Mouse (Mus musculus) erythroid progenitor cell, adult 5-6 weeks (primary cell): Measurements from ENCODE around the gene Cpa1. TPM values are rescaled to one million over a fixed set of nuclear protein-coding genes. Genes with fewer than 3 reads are reported as not detected.

Experiments
- ATAC-seq: replicated peaks from 2 replicates; pipeline ENCODE4 v1.8.0; 2016; ENCODE audit warnings: moderate number of reproducible peaks, mild to moderate bottlenecking, moderate TSS enrichment, inconsistent platforms; ENCODE audit not compliant: poor library complexity, low FRiP score, severe bottlenecking
- total RNA-seq, 2 experiments: library from RNA; stranded (forward) in 1 of 2; stranded (reverse) in 1 of 2; fragments of 150-400 nt in 1 of 2; fragments of 186-747, 209-891 nt in 1 of 2; gene quantifications; 2 replicates each; pipeline versions ENCODE4 v1.2.3 to v1.2.4; 2015 to 2017; ENCODE audit warnings: low replicate concordance in 2 of 2

The Cpa1 gene
- not detected in 2 replicates for total RNA-seq (2015; ENCODE audit: low replicate concordance)
- total RNA-seq (2017; ENCODE audit: low replicate concordance), result not detected in 2 replicates

DNA sequence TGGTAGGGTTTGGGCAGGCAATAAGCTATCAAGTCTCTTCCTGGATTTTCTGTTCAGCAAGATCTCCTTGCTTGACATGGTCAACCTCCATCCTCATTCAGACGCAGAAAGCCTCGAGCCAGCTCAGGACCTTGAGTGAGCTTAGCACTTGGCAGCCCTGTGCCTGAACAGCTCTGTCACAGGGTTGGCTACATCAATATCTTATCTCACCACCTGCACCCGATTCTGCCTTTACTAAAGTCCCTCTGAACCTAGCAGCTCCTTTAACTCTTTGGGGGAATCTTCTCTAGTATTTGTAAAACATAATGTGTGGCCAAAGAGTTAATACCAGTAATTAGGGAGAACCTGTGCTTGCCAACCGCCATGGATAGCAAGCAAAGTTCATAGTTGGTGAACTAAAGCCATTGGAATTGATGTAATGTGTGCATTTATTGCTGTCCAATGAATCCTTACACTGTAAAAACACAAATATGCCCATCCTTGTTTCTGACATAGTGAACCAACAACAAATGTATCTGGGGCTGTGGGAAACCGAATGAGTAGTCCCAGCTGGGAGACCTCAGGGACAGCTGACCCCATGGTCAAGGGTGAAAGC is at the start of gene Cpa1:
TSS of gene Cpa1 (plus strand) at position 545 of the 595 bp plus-strand sequence.
- peak; percentile 92 for ATAC-seq

DNA sequence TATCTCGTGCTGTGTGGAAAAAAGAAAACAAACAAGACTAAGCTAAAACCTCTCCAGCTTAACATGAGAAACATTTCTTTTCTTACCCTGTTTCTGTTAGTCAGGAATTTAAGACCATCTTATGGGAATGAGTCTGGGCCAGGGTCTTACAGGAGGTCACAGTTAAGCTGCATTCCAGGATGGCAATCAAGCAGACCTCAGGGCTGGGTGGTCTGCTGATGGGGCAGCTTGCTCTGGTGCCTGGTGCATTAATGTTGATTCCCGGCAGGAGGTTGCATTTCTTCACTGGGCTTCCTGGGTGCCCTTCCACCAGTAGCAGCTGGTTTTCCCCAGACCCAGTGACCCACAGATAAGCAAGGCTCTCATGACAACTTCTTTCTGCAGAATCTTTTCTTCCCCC is 49.2 kb upstream of the Cpa1 start:
- ATAC-seq, result no peak

DNA sequence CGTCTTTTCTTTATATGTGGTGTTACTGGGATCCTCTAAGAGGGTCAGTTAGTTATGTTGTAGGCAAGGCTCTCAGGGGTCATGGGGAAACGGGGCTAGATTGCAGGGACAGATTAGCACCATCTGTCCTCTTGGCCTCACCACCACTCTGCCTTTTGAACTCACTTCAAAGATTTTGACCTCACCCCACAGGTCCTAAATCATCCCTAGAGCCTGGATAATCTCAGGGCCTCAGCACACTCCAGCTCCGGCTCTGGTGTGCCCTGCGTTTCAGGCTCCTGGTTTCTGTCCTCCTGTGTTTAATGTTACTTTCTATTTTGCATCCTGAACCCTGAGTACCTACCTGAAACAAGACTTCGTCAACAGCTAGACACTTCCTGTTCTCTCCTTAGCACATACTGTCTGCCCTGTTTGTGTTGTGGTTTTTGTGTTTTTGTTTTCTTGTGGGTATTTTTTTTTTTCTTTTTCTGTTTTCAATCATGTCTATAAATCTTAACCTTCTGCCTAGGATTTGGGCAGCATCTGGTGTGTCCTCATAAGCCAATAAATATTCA is 47.1 kb upstream of the Cpa1 start:
- no peak for ATAC-seq

DNA sequence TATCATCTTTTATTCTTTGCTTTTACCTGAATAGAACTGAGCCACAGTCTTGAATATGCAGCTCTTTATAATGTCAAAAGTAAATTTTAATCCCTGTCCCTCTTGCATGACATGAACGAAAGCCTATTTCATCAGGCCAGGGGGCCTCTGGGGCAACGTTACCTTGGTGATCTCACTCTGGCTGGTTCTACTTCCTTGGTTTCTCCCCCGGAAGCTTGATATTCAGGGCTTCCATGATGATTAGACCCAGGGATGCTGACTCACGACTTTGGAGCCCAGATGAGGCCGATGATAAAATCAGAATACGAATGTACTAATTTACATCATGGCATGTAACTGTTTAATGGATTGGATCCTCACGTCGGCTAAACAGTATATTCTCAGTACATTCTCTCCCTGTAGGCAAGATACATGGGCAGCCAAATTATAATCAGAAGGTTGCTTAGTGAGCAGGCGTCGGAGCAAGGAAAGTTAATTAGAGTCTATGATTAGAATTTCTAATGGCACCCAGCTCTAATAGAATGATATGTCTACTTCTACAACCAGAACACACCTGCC is 46.5 kb upstream of the Cpa1 start:
- no peak for ATAC-seq

DNA sequence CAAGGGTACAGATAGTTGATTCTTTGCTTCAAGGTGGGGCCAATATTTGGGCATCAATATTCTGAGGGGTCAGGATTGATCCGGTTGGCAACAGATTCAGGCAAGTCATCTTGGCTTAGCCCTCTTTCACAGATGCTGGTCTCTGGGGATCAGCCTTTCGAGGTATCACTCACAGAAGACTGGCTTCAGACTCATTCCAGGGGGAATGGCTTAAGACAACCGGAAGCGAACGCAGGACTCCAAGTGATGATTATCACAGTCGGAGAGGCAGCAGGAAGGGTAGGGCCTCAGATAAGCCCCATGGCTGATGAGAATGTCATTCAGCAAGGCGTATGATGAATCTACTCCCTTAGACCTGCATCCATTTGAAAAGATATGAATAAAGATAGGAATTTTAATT is 44.7 kb upstream of the Cpa1 start:
- no peak for ATAC-seq

DNA sequence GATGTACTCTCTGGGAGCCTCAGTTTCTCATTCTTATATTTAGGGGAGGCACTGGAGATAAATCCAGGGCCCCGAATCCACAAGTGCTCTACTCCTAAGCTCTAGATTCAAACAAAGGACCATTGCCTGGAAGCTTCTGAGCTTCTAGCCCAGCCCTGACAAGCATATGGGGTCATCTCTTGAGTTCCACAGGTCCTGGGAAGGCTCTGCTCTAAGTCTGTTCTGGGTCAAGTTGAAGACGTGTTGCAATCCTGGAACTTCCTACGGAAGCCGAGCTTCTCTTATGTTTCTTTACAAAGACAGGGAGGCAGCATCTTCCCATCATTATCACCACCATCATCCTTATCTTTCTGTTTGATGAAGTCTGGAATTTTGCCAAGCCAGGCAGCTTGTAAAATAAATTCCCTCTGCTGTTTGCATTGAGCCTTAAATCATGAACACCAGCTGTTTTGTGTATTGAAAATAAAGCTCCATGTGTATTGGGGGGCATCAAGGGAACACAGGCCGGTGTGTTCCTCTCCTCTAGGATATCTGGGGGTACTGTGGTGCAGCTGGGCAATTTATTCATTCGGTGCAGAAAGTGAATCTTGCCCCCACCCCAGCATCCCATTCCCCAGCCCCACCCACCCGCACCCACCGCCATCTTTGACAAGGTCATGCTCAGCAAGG is 42.7 kb upstream of the Cpa1 start:
- ATAC-seq, result no peak

DNA sequence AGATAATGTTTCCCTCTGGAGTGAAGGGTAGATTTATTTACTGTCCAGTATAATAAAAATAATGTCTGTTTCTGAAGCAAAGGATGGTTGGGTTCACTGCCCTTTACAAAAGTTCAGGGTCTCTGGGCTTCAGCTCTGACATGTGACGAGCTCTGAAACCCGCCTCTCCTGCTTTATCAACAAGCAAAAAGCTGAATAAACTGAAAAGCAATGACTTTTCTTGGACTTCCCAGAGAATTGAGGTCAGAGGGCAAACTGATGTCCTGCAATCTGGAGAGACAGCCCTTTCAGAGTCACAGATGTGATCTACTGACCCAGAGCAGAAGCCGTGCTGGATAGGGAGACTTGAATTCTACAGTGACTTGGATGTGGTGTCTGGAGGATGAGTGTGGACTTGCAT is 39.0 kb upstream of the Cpa1 start:
- ATAC-seq, result no peak

DNA sequence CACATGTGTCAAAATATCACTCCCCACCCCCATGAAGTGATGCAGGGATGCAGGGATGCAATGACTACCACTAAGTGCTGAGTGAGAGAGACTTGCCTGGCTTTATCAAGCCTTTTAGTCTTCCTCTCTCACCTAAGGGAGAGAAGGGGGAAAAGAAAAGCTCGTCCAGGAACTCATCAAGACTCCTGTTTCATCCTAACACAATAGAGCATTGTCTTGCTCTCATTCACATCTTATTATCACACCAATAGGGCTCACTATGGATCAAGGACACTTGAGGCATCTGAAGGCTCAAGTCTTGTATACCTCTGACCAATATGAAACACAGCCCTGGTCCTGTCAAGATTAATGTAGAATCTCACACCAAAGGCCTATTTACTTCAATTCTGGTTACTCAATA is 38.0 kb upstream of the Cpa1 start:
- no peak for ATAC-seq

DNA sequence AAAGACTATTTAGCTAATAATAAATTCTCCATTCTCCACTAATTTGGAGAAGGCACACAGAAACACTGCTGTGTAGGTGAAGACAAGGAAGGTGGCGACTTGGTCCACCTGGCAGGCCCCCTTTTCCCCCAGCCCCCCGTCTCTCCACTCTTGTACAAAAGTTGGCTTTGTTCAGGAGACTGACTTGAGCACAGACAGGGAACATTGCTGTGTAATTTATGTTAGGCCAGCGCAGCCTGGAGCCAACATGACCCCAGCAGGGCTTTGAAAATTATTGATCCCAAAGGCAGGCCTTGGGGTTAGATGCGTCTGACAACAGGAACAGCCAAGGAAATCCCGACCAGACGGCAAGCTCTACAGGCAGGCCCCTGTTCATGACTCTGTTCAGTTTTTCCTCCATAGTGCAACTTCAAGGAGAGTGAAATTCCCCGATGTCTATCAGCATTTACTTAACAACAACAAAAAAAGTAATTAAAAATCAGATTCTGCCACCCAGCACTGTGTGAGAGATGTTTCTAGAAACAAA is 34.6 kb upstream of the Cpa1 start:
- ATAC-seq, result no peak

DNA sequence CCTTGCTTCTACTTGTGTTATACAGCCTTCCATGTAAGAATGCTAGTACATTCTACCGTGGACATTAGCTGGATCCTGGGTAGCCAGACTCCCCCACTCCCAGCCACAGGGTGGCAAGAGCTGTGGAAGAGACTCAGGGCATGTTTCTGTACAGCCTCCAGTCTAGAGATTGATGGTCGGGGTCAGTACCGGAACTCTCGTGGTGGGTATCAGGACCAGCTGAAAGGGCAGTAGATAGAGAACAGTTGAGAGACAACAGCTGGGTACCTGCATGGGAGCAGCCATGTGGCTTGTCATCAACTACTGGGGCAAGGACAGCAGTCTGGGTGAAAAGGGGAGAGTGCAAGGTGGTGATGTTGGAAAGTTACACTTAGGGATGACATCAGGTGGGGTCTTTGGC is 33.9 kb upstream of the Cpa1 start:
- ATAC-seq, result no peak

DNA sequence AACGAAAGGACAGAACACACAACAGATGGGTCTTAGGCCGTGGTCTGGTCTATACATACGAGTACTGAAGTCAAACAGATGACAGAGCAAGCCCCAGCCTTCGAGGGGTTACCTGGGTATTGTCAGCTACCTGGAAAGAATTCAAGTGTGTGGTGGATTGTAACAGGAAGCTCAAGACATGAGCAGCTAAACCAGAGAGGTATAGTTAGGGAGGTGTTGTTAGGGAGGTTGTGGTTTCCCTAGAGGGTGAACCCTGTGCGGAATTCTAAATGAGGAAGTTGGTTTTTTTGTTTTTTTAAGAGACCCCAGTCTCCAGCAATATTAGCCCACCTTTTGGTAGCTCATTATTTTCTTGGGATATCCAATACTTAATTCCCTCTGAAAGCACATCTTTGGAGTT is 33.3 kb upstream of the Cpa1 start:
- ATAC-seq, result no peak

DNA sequence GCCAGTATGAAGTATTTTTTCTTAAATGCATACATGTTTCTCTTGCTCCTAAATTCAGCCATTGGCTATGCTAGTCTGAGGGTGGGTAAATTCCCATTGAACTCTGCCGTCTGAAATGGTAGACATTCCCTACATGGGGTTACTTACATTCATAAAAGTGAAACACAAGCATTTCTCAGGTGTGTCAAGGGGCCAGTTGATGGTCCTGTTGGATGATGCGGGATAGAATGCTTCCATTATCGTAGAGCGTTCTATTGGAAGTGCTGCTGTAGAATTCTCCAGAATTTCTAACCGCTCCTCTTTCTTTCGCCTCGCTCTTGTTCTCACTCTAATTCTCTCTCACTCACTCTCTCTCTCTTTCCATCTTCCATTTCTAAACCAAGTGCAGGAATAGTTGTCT is 28.3 kb upstream of the Cpa1 start, which contains the start of gene Cpa5:
TSS of gene Cpa5 (plus strand) at position 301 of the 400 bp plus-strand sequence.
- ATAC-seq, result no peak

DNA sequence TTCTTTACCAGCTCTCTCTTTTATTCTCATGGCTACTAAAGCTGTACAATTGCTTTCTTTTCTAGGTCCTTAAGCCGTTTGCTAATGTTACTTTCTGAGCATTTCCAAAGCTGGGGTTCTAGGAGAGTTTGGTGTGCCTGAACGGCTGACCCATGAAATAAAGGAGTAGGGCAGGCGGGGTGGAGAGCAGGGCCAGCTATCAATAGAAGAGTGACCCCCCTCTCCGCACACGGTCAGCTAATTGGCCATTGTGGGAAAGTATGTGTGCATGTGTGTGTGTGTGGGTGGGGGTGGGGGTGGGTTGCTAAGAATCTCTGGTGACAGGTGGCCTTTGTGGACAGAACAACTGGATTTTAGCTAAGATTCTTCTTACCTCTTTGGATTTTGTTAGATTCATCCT is 27.8 kb upstream of the Cpa1 start:
- no peak for ATAC-seq

DNA sequence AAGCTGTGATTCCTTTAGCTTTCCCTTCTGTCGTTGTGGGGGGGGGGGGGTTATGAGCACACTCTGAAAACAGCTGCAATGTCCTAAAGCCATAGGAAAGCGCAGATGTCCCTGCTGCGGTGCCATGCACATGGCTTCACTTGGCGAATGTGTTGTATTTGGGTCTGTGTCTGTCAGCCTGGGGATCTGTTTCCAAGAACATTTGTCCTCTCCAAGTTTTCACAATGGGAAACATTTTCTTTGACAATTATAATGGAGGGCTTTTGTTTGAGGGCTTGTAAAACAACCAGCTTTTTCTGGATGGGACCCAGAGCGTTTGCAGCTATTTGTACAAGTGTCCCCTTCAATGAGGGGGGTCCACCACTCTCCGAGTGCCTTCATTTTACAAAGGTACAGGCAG is 24.8 kb upstream of the Cpa1 start:
- no peak for ATAC-seq

DNA sequence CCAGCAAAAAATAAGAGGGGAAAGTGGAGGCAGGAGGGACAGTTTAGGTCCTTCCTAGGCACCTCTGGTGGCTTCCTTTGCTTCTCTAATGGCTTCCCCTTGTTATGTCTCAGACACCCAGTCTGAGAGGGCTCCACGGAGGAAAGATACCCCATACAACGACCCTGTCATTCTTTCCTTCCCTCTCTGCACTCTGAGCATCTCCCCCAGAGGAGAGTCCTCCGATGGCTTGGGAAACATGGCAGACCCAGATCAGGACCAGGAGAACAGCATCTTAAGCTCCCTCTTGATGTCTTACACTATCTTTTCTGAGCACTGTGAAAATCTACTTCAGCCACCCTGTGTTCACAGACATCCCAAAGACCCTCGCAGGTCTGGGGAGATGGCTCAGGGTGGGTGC is 23.3 kb upstream of the Cpa1 start:
- no peak for ATAC-seq

DNA sequence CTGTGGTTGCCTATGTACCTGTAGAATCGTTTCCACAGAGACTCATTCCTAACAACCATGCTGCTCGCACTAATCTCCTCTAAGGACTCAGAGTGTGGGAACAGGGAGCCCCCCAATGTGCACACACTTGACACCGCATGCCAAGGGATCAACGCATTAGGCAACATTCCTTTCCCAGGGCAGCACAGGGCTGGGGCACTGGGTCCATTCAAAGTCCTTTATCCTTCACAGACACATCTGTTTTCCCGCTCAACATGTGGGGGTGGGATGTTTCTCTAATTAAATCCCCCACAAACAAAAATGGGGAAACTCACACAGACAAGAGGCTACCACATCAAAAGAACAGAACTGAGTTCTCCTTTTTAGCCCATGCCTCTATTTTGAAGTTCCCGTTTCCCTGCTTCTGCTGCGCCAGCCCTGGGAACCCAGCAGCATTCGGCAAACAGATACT is 22.5 kb upstream of the Cpa1 start:
- ATAC-seq, result no peak

DNA sequence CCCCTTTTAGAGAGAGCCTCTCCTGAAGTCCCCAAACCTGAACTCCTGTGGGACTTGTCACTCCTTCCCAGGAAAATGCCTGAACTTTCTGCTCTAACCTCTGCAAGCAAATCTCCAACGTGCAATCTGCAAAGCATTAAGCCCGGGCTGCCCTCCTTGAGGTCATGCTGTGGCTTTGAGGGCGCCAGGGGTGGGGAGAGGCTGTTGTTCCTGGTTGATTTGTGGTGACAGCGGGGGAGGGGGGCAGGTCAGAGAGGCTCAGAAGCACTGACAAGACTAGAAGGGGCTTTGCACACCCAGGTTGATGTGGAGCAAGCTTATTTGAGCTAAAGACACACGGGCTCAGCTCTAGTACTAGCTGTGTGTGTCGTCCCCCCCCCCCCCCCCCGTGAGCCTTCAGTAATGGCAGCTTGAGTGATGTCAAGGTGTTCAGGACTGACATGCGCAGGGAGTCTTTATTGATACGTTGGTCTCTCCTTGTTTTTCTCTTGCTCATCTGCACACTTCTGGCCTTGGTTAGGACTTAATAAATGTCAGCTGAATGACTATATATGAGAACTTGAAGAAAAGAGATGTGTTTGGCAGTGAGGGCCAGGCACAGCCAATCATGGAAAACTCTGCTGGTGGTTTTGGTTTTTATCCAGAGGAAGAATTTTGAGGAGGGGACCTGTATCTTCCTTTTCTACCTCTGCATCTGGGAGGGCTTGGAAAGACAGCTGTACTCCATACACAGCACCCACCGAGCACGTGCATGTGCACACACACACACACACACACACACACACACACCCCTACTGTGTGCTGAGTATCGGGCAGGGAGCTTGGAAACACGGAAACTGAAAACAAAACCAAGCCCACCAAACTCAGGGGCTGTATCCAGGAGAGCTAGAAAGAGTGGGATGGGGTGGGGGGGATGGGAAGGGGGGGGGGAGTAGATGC is 21.7 kb upstream of the Cpa1 start:
- ATAC-seq, result no peak

DNA sequence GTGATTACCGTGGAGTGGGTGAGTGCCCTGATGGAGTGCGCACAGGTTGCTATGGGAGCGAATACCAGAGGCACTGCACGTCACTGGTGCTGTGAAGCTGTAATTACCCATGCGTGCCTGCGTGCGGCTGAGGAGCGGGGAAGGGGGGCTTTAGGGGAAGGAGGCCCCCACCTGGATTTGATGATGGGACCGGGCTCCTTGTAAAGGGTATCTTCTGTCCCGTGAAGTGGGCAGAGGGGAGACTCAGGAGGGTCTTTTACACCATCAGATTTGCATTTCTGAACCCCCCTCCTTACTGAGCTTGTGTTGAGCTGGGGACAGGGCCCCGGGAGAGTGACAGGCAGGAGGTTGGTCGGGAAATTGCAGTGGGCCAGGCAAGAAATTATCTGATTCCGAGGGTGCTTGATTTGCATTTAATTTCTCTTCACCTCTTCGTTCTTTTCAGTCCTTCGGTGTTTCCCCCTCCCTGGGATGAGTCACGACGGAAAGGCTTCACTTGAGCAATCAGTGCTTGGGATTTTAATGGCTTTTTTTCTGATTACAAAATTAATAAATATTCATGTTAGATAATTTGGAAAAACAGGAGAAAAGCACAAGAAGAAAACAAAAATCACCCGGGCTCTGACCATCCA is 20.9 kb upstream of the Cpa1 start:
- no peak for ATAC-seq

DNA sequence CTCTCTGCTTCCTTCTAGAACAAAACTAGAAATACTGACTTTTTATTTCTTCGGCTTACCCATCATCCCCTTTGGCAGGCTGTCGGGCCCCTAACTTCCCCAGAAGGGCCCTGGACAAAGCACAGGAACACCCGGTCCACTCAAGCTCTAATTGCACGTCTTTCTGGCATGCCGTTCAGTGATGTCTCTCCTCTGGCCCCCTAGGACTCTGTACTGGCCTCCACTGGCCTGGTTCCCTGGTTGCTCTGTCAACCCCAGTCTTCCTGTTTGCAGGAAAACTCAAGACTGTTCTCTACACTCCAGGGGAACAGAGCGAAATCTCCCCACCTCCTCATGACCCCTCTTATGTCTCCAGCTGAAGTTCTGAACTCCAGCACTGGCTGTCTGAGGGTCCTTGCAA is 20.3 kb upstream of the Cpa1 start:
- no peak for ATAC-seq
